Mouse (Mus musculus) spleen, adult 2 months (tissue): ENCODE measurements around the gene Rnft2.

Experiments used
- CTCF ChIP-seq: fragments of 200-500 bp; IDR thresholded peaks from 2 replicates; pipeline ENCODE4 v1.5.1; 2011; ENCODE audit warnings: mild to moderate bottlenecking, inconsistent platforms; ENCODE audit not compliant: insufficient read depth, insufficient read length, insufficient replicate concordance; ENCODE audit errors: extremely low read depth
- POLR2A ChIP-seq: fragments of 200-500 bp; IDR thresholded peaks from 2 replicates; pipeline ENCODE4 v1.6.1; 2011; ENCODE audit warnings: low read depth, low read length, inconsistent platforms

- no peak for TF ChIP-seq POLR2A
- no peak for TF ChIP-seq CTCF
Measured at GRCm38 (mm10) chr5:118197421-118197820, 47.5 kb downstream of the Rnft2 start.
